Mouse (Mus musculus): ENCODE data around the gene Mastl. TPM values are rescaled to one million over a fixed set of nuclear protein-coding genes. Genes with fewer than 3 reads are reported as not detected.

Mastl gene
- polyA plus RNA-seq, 1 experiment from 2014 or later = 14.3 TPM

GRCm38 (mm10) chr2:23068894-23069744 is 86.7 kb downstream of the Mastl start:
- H3K27ac ChIP-seq (ENCODE audit: low read depth, low read length) = peak overlapping the region; percentile 66
- peak overlapping the region; percentile 79 for H3K9ac ChIP-seq (ENCODE audit: low read length)
- ATAC-seq (ENCODE audit: low FRiP score) (peak; percentile 91), DNase-seq (ENCODE audit: low spot score, missing footprints) (peak; percentile 98)
- peak overlapping the region; percentile 98 for H3K4me2 ChIP-seq
- H3K4me3 ChIP-seq (ENCODE audit: low read depth, low read length) = peak overlapping the region; percentile 63
- H3K27me3 ChIP-seq (ENCODE audit: control insufficient read depth, insufficient read depth, low read length) = no peaks in the 10 kb centered on the region
- under 1% methylated on average over 50 of the region's 50 CpGs for WGBS
- H3K36me3 ChIP-seq (ENCODE audit: control insufficient read depth, insufficient read depth, low read length) = no peaks in the 10 kb centered on the region
- H3K4me1 ChIP-seq (ENCODE audit: control insufficient read depth, insufficient read depth, low read length) = no peaks in the 10 kb centered on the region
- no peaks in the 10 kb centered on the region for H3K9me3 ChIP-seq (ENCODE audit: control insufficient read depth, low read length)

GRCm38 (mm10) chr2:23068370-23068737 is 87.5 kb downstream of the Mastl start:
- H3K9me3 ChIP-seq (ENCODE audit: control insufficient read depth, low read length) = no peaks in the 10 kb centered on the region
- peak overlapping the region; percentile 66 for H3K27ac ChIP-seq (ENCODE audit: low read depth, low read length)
- DNase-seq (ENCODE audit: low spot score, missing footprints) = no peak
- peak overlapping the region; percentile 63 for H3K4me3 ChIP-seq (ENCODE audit: low read depth, low read length)
- H3K4me1 ChIP-seq (ENCODE audit: control insufficient read depth, insufficient read depth, low read length) = no peaks in the 10 kb centered on the region
- H3K36me3 ChIP-seq (ENCODE audit: control insufficient read depth, insufficient read depth, low read length) = no peaks in the 10 kb centered on the region
- no peaks in the 10 kb centered on the region for H3K27me3 ChIP-seq (ENCODE audit: control insufficient read depth, insufficient read depth, low read length)
- ATAC-seq (ENCODE audit: low FRiP score) = peak; percentile 73
- H3K9ac ChIP-seq (ENCODE audit: low read length) = peak overlapping the region; percentile 79
- peak overlapping the region; percentile 98 for H3K4me2 ChIP-seq
- whole genome bisulfite sequencing = under 1% methylated on average over 21 of the region's 21 CpGs

GRCm38 (mm10) chr2:23067552-23068369 is 88.1 kb downstream of the Mastl start, which contains the start of gene Acbd5:
TSS of gene Acbd5 (plus strand) at chr2:23068167.
- ATAC-seq (ENCODE audit: low FRiP score) (peak; percentile 93), DNase-seq (ENCODE audit: low spot score, missing footprints) (peak; percentile 98)
- 2% methylated on average over 34 of the region's 34 CpGs for WGBS
- Histone ChIP-seq H3K27ac (ENCODE audit: low read depth, low read length) (peak within 1 kb of the TSS; percentile 66), H3K4me1 (ENCODE audit: control insufficient read depth, insufficient read depth, low read length) (no peaks in the 10 kb centered on the region), H3K4me2 (peak within 1 kb of the TSS; percentile 98), H3K9me3 (ENCODE audit: control insufficient read depth, low read length) (no peaks in the 10 kb centered on the region), H3K36me3 (ENCODE audit: control insufficient read depth, insufficient read depth, low read length) (no peaks in the 10 kb centered on the region), H3K4me3 (ENCODE audit: low read depth, low read length) (peak within 1 kb of the TSS; percentile 63), H3K27me3 (ENCODE audit: control insufficient read depth, insufficient read depth, low read length) (no peaks in the 10 kb centered on the region), H3K9ac (ENCODE audit: low read length) (peak within 1 kb of the TSS; percentile 79)

Other genes with a start within 250 kb of the Mastl start
- 40.6 and 47.3 TPM in 2 replicates for gene Abi1, start 115.8 kb downstream of the Mastl start, polyA plus RNA-seq (2014; fragmentation: Nextera tagmentation; extraction: Ambion mirVana)
- 42.2 and 45.7 TPM in 2 replicates for gene Acbd5, start 87.9 kb downstream of the Mastl start, polyA plus RNA-seq (2014; fragmentation: Nextera tagmentation; extraction: Ambion mirVana)
- 87.5 and 98.9 TPM in 2 replicates for gene Yme1l1, start 345 bp upstream of the Mastl start, polyA plus RNA-seq (2014; fragmentation: Nextera tagmentation; extraction: Ambion mirVana)
- gene 4931423N10Rik, start 51.5 kb upstream of the Mastl start, polyA plus RNA-seq (2014; fragmentation: Nextera tagmentation; extraction: Ambion mirVana) = not detected in 2 replicates
- 0.08 and 0.15 TPM in 2 replicates for gene Nxph2, start 165.2 kb upstream of the Mastl start, polyA plus RNA-seq (2014; fragmentation: Nextera tagmentation; extraction: Ambion mirVana)